In genomic region chr16:70352571-70352970, GRCm38 (mm10) we compare ENCODE assay signal across 17 mouse cellular contexts. TPM values are rescaled to one million over a fixed set of nuclear protein-coding genes. Genes with fewer than 3 reads are reported as not detected.
DNase-seq lines count a peak whose midpoint lies in the region; ATAC-seq and TF ChIP-seq lines count a peak whose summit lies in the region.
"Had no signal": no experiment of that assay in that cellular context is flagged by ENCODE, and none has a peak within 500 bp of the region (broad histone marks: within the 10 kb centered on the region; RNA-seq: fewer than 3 reads in every experiment).

No protein-coding gene starts in this region.

- TF ChIP-seq EP300 in liver, postnatal 0 days (IDR thresholded peaks at IDR 0.05; ENCODE audit: low read depth) = 0 out of 2 replicates have a peak, but pooled peaks have one; percentile 22

- no peaks in the 10 kb centered on the region for H3K9me3 ChIP-seq in hindbrain, embryonic 14.5 days (ENCODE audit: control insufficient read depth, low read length)
- no peaks in the 10 kb centered on the region for H3K9me3 ChIP-seq in hindbrain, embryonic 11.5 days (ENCODE audit: control insufficient read depth, low read length)
- no peaks in the 10 kb centered on the region for H3K9me3 ChIP-seq in liver, postnatal 0 days (ENCODE audit: low read length)
- H3K9me3 ChIP-seq in liver, embryonic 11.5 days (ENCODE audit: control insufficient read depth, low read length) = no peaks in the 10 kb centered on the region
- H3K9me3 ChIP-seq: forebrain, embryonic 12.5 days; hindbrain, embryonic 13.5 days; intestine, embryonic 15.5 days; limb, embryonic 13.5 days had no signal

- H3K4me2 ChIP-seq in hindbrain, embryonic 14.5 days (replicated peaks) = no peak overlapping the region
- H3K4me2 ChIP-seq in hindbrain, embryonic 11.5 days (replicated peaks; ENCODE audit: low read depth, low read length) = no peak overlapping the region
- no peak overlapping the region for H3K4me2 ChIP-seq in liver, postnatal 0 days (ENCODE audit: low read depth, low read length)
- no peak overlapping the region for H3K4me2 ChIP-seq in liver, embryonic 11.5 days
- H3K4me2 ChIP-seq: forebrain, embryonic 12.5 days; intestine, embryonic 15.5 days had no signal

- no peak overlapping the region for H3K9ac ChIP-seq in hindbrain, embryonic 14.5 days
- no peak overlapping the region for H3K9ac ChIP-seq in hindbrain, embryonic 11.5 days (ENCODE audit: low read depth, low read length)
- H3K9ac ChIP-seq in liver, postnatal 0 days (replicated peaks) = no peak overlapping the region
- no peak overlapping the region for H3K9ac ChIP-seq in liver, embryonic 11.5 days (ENCODE audit: low read depth, low read length)
- H3K9ac ChIP-seq: forebrain, embryonic 12.5 days; intestine, embryonic 15.5 days; limb, embryonic 13.5 days had no signal

- H3K4me3 ChIP-seq in hindbrain, embryonic 14.5 days (replicated peaks; ENCODE audit: low read length) = no peak overlapping the region
- no peak overlapping the region for H3K4me3 ChIP-seq in hindbrain, embryonic 11.5 days (ENCODE audit: low read depth, low read length)
- H3K4me3 ChIP-seq in liver, postnatal 0 days (ENCODE audit: low read depth, low read length) = no peak overlapping the region
- no peak overlapping the region for H3K4me3 ChIP-seq in liver, embryonic 11.5 days (ENCODE audit: low read depth, low read length)
- H3K4me3 ChIP-seq: forebrain, embryonic 12.5 days; hindbrain, embryonic 13.5 days; intestine, embryonic 15.5 days; layer of hippocampus, adult 2 months; limb, embryonic 13.5 days had no signal

- no peaks in the 10 kb centered on the region; the same call in 1 of the 2 replicates for H3K4me1 ChIP-seq in hindbrain, embryonic 14.5 days (replicated peaks; ENCODE audit: control insufficient read depth, insufficient read depth, low read length)
- no peaks in the 10 kb centered on the region for H3K4me1 ChIP-seq in hindbrain, embryonic 11.5 days (replicated peaks; ENCODE audit: control insufficient read depth, insufficient read depth, low read length)
- H3K4me1 ChIP-seq in liver, postnatal 0 days (ENCODE audit: insufficient read depth) = peaks cover 3% of the 10 kb centered on the region; the same call in 1 of the 2 replicates
- no peaks in the 10 kb centered on the region for H3K4me1 ChIP-seq in liver, embryonic 11.5 days (replicated peaks; ENCODE audit: control insufficient read depth, insufficient read depth, low read length)
- H3K4me1 ChIP-seq: forebrain, embryonic 12.5 days had no signal

- 67% methylated on average over 3 of the region's 3 CpGs for WGBS in hindbrain, embryonic 14.5 days
- 80% methylated on average over 3 of the region's 3 CpGs for WGBS in hindbrain, embryonic 11.5 days
- 48% methylated on average over 3 of the region's 3 CpGs for WGBS in liver, postnatal 0 days (ENCODE audit: insufficient replicate concordance)
- 71% methylated on average over 3 of the region's 3 CpGs for WGBS in liver, embryonic 11.5 days

- no peaks in the 10 kb centered on the region for H3K36me3 ChIP-seq in hindbrain, embryonic 14.5 days (replicated peaks; ENCODE audit: control insufficient read depth, insufficient read depth)
- H3K36me3 ChIP-seq in hindbrain, embryonic 11.5 days (ENCODE audit: control insufficient read depth, insufficient read depth, low read length) = no peaks in the 10 kb centered on the region
- H3K36me3 ChIP-seq in liver, postnatal 0 days (replicated peaks; ENCODE audit: insufficient read depth, low read length) = no peaks in the 10 kb centered on the region
- H3K36me3 ChIP-seq in liver, embryonic 11.5 days (ENCODE audit: control insufficient read depth, insufficient read depth, low read length) = no peaks in the 10 kb centered on the region
- H3K36me3 ChIP-seq: forebrain, embryonic 12.5 days; hindbrain, embryonic 13.5 days; intestine, embryonic 15.5 days; limb, embryonic 13.5 days had no signal

- H3K27ac ChIP-seq in hindbrain, embryonic 14.5 days = no peak overlapping the region
- no peak overlapping the region for H3K27ac ChIP-seq in hindbrain, embryonic 11.5 days (ENCODE audit: low read depth, low read length)
- H3K27ac ChIP-seq in liver, postnatal 0 days (ENCODE audit: low read depth) = peak overlapping the region; percentile 72
- no peak overlapping the region for H3K27ac ChIP-seq in liver, embryonic 11.5 days (ENCODE audit: low read depth, low read length)
- H3K27ac ChIP-seq: forebrain, embryonic 12.5 days; intestine, embryonic 15.5 days; layer of hippocampus, adult 2 months; limb, embryonic 13.5 days; macrophage had no signal

- DNase-seq in hindbrain, embryonic 14.5 days (ENCODE audit: low spot score) = peak; percentile 50
- DNase-seq in hindbrain, embryonic 11.5 days (ENCODE audit: low spot score) = no peak
- no peak for DNase-seq in liver, postnatal 0 days
- no peak for DNase-seq in liver, embryonic 11.5 days (ENCODE audit: low spot score)
- DNase-seq in retina, postnatal 1 day = peak; percentile 18
- no peak for DNase-seq in retina, embryonic 14.5 days (ENCODE audit: low spot score)
- DNase-seq in testis, postnatal 14 days (ENCODE audit: low spot score) = no peak
- no peak for DNase-seq in frontal cortex, postnatal 25 days (ENCODE audit: low spot score in 2 of 2)
- DNase-seq: B cell, adult 2 months; layer of hippocampus, postnatal 36 days; thymus, postnatal 14 days had no signal

- no peaks in the 10 kb centered on the region for H3K27me3 ChIP-seq in hindbrain, embryonic 14.5 days (ENCODE audit: control insufficient read depth, insufficient read depth, low read length)
- no peaks in the 10 kb centered on the region for H3K27me3 ChIP-seq in hindbrain, embryonic 11.5 days (ENCODE audit: control insufficient read depth, insufficient read depth, low read length)
- H3K27me3 ChIP-seq in liver, postnatal 0 days (ENCODE audit: insufficient read depth, low read length) = no peaks in the 10 kb centered on the region
- no peaks in the 10 kb centered on the region for H3K27me3 ChIP-seq in liver, embryonic 11.5 days (replicated peaks; ENCODE audit: control insufficient read depth, insufficient read depth, low read length)
- H3K27me3 ChIP-seq: forebrain, embryonic 12.5 days; hindbrain, embryonic 13.5 days; intestine, embryonic 15.5 days; limb, embryonic 13.5 days had no signal

- TF ChIP-seq CTCF in liver, postnatal 0 days (IDR thresholded peaks at IDR 0.05; ENCODE audit: low read depth) = no peak

- no peak for ATAC-seq in hindbrain, embryonic 14.5 days (ENCODE audit: low FRiP score)
- no peak for ATAC-seq in hindbrain, embryonic 11.5 days (ENCODE audit: low FRiP score)
- peak; percentile 71 for ATAC-seq in liver, postnatal 0 days
- no peak for ATAC-seq in liver, embryonic 11.5 days (replicated peaks; ENCODE audit: low FRiP score)

RNA-seq across cellular contexts. Expression of gene Gbe1, which starts 38.8 kb away (rescaled TPM):
- polyA plus RNA-seq in hindbrain, embryonic 14.5 days (2014; fragmentation: Nextera tagmentation; extraction: Ambion mirVana) = 15.2 and 17.4 TPM in 2 replicates
- polyA plus RNA-seq in hindbrain, embryonic 11.5 days (2014; fragmentation: Nextera tagmentation; extraction: Ambion mirVana) = 15.4 and 15.8 TPM in 2 replicates
- polyA plus RNA-seq in liver, postnatal 0 days (2015; fragmentation: Nextera tagmentation; extraction: Ambion mirVana) = 22.9 and 31.7 TPM in 2 replicates
- 9.4 and 13.1 TPM in 2 replicates for polyA plus RNA-seq in liver, embryonic 11.5 days (2014; fragmentation: Nextera tagmentation; extraction: Ambion mirVana)

Comparison
In these comparisons a context has a peak if more than half of its experiments do, and no peak if none do; other contexts are left out.
1. DNase-seq: peak in hindbrain, embryonic 14.5 days (single experiment) and retina, postnatal 1 day (single experiment); none in hindbrain, embryonic 11.5 days (single experiment), liver, postnatal 0 days (single experiment), liver, embryonic 11.5 days (single experiment), retina, embryonic 14.5 days (single experiment), testis, postnatal 14 days (single experiment) and frontal cortex, postnatal 25 days (0 of 2).